Mouse (Mus musculus): ENCODE data around the gene Neurl1a. TPM values are rescaled to one million over a fixed set of nuclear protein-coding genes. Genes with fewer than 3 reads are reported as not detected.
"Not testable (repeated sequence)": the region's sequence is repeated elsewhere in the genome, so short reads cannot be mapped to it uniquely, and the experiment has no call there.

The Neurl1a gene
- 100 to 1,000 TPM; 180 to 194 TPM for total RNA-seq (2021)
- long read RNA-seq, experiment 1, full-length matches to known transcripts, result 179 of 265 reads
- long read RNA-seq, experiment 1, partial matches to known transcripts, result 62 of 265 reads
- long read RNA-seq, experiment 1, other reads (novel, unspliced or antisense), result 24 of 265 reads
- long read RNA-seq, experiment 2, full-length matches to known transcripts, result 261 of 399 reads
- long read RNA-seq, experiment 2, partial matches to known transcripts, result 96 of 399 reads
- long read RNA-seq, experiment 2, other reads (novel, unspliced or antisense), result 42 of 399 reads

- TF ChIP-seq CTCF (conservative IDR thresholded peaks at IDR 0.05), result no peak
- Histone ChIP-seq H3K4me3 (peak within 1 kb of the TSS; percentile 84), H3K27ac (peak within 1 kb of the TSS; percentile 89)
- peak in 1 of 2 experiments; percentile 61 for DNase-seq (ENCODE audit: low spot score in 2 of 2)
These were observed at the start of gene Neurl1a for GRCm38 (mm10) chr19:47178431-47179271. Neurl1a (plus strand) TSS chr19:47178820.

- H3K4me3 ChIP-seq, result no peak overlapping the region
- no peak for DNase-seq (ENCODE audit: low spot score in 2 of 2)
- TF ChIP-seq CTCF (conservative IDR thresholded peaks at IDR 0.05), result no peak
- no peak overlapping the region for H3K27ac ChIP-seq
These were observed 49.8 kb upstream of the Neurl1a start for GRCm38 (mm10) chr19:47128835-47129234.

GRCm38 (mm10) chr19:47130551-47131125, 48.0 kb upstream of the Neurl1a start:
- H3K27ac ChIP-seq, result no peak overlapping the region
- TF ChIP-seq CTCF (conservative IDR thresholded peaks at IDR 0.05), result no peak
- no peak for DNase-seq (ENCODE audit: low spot score in 2 of 2)
- H3K4me3 ChIP-seq, result no peak overlapping the region

GRCm38 (mm10) chr19:47133161-47133560, 45.5 kb upstream of the Neurl1a start:
- Histone ChIP-seq H3K27ac (no peak overlapping the region), H3K4me3 (no peak overlapping the region)
- DNase-seq (ENCODE audit: low spot score in 2 of 2), result no peak
- no peak for TF ChIP-seq CTCF (conservative IDR thresholded peaks at IDR 0.05)

- TF ChIP-seq CTCF (conservative IDR thresholded peaks at IDR 0.05), result no peak
- no peak for DNase-seq (ENCODE audit: low spot score in 2 of 2)
- Histone ChIP-seq H3K27ac (peak overlapping the region; percentile 28; the same call in 1 of the 2 replicates), H3K4me3 (no peak overlapping the region)
These were observed 43.1 kb upstream of the Neurl1a start for GRCm38 (mm10) chr19:47135568-47135967.

- Histone ChIP-seq H3K27ac (peak overlapping the region; percentile 92; the same call in 1 of the 2 replicates), H3K4me3 (no peak overlapping the region; the same call in 1 of the 2 replicates)
- no peak for TF ChIP-seq CTCF (conservative IDR thresholded peaks at IDR 0.05)
- no peak for DNase-seq (ENCODE audit: low spot score in 2 of 2)
These were observed 42.5 kb upstream of the Neurl1a start for GRCm38 (mm10) chr19:47136170-47136569.

- peak overlapping the region; percentile 92 for H3K27ac ChIP-seq
- H3K4me3 ChIP-seq, result peak overlapping the region; percentile 62
- TF ChIP-seq CTCF (conservative IDR thresholded peaks at IDR 0.05), result no peak
- DNase-seq (ENCODE audit: low spot score in 2 of 2), result peak; percentile 65 to 69
These were observed 41.5 kb upstream of the Neurl1a start for GRCm38 (mm10) chr19:47137051-47137581.

GRCm38 (mm10) chr19:47137771-47138421, 40.7 kb upstream of the Neurl1a start, which contains the start of gene Calhm2:
Calhm2 (minus strand) TSS chr19:47138294.
- peak within 1 kb of the TSS; percentile 92 for H3K27ac ChIP-seq
- peak within 1 kb of the TSS; percentile 62 for H3K4me3 ChIP-seq
- no peak for TF ChIP-seq CTCF (conservative IDR thresholded peaks at IDR 0.05)
- DNase-seq (ENCODE audit: low spot score in 2 of 2), result peak in 1 of 2 experiments; percentile 38

- not testable (repeated sequence) for DNase-seq (ENCODE audit: low spot score in 2 of 2); H3K27ac ChIP-seq; H3K4me3 ChIP-seq
These were observed 39.0 kb upstream of the Neurl1a start for GRCm38 (mm10) chr19:47139611-47140010.

GRCm38 (mm10) chr19:47142438-47142837, 36.2 kb upstream of the Neurl1a start:
- no peak for DNase-seq (ENCODE audit: low spot score in 2 of 2)
- no peak overlapping the region for H3K4me3 ChIP-seq
- H3K27ac ChIP-seq, result no peak overlapping the region
- TF ChIP-seq CTCF (conservative IDR thresholded peaks at IDR 0.05), result no peak

- no peak for DNase-seq (ENCODE audit: low spot score in 2 of 2)
- Histone ChIP-seq H3K27ac (no peak within 1 kb of the TSS), H3K4me3 (no peak within 1 kb of the TSS)
- TF ChIP-seq CTCF (conservative IDR thresholded peaks at IDR 0.05), result no peak
These were observed 34.5 kb upstream of the Neurl1a start, which contains the start of gene Calhm1 for GRCm38 (mm10) chr19:47144154-47144553. Calhm1 (minus strand) TSS chr19:47144254.

- Histone ChIP-seq H3K4me3 (no peak overlapping the region), H3K27ac (no peak overlapping the region)
- DNase-seq (ENCODE audit: low spot score in 2 of 2), result no peak
- no peak for TF ChIP-seq CTCF (conservative IDR thresholded peaks at IDR 0.05)
These were observed 30.3 kb upstream of the Neurl1a start for GRCm38 (mm10) chr19:47148267-47148847.
